ENCODE assay signal across 12 mouse cellular contexts in the genomic region with DNA sequence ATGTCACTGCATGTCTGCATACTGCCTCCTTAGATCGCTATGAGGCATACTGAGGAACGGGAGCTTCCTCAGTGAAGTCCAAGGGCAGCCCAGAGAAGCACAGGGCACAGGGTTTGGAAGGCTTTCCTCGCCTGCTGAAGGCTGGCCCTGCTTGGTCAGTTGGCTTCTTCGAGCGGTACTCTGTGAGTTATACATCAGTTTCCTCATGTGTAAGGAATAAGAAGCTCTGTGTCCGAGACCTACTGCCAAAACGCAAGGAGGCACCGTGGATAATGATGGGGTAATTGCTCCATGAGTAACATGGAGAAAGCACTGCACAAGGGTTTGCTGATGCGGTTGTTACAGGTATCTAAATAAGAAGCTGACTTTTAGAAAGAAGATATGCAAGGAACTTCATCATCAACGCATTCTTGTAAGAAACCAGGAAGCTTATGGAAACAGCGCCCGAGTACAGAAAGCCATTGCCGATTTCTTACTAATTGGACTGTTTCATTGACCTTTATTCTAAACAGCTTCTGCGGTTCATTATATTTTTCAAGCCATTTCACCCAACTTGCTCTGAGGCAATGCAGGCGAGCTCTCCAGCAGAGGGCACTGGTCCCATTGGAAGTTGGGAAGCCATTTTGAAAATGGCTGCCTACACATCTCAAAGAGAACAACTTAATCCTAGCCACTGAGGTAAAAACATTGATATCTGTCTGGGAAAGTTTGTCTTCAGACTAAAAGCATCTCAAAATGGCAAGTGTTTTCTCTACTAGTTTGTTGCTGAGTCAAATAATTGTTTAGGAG.
DNase-seq lines count a peak whose midpoint lies in the region; ATAC-seq and TF ChIP-seq lines count a peak whose summit lies in the region.
"Had no signal": no experiment of that assay in that cellular context is flagged by ENCODE, and none has a peak within 500 bp of the region (broad histone marks: within the 10 kb centered on the region; RNA-seq: fewer than 3 reads in every experiment).

No protein-coding gene starts in this region.

- no peak overlapping the region for H3K4me3 ChIP-seq in testis, adult 2 months (ENCODE audit: control insufficient read depth, low read depth, low read length)
- no peak overlapping the region for H3K4me3 ChIP-seq in embryonic facial prominence, embryonic 12.5 days
- H3K4me3 ChIP-seq: stomach, embryonic 15.5 days had no signal

- H3K9me3 ChIP-seq in embryonic facial prominence, embryonic 12.5 days = no peaks in the 10 kb centered on the region
- H3K9me3 ChIP-seq: stomach, embryonic 15.5 days had no signal

- peak; percentile 29 to 33 for DNase-seq in kidney, postnatal 4 days
- DNase-seq in kidney, adult 9 months = no peak
- no peak for DNase-seq in testis, postnatal 10 days (ENCODE audit: low spot score)
- no peak for DNase-seq in spleen, adult 12 weeks (ENCODE audit: low spot score)
- DNase-seq in frontal cortex, postnatal 25 days (ENCODE audit: low spot score in 2 of 2) = no peak
- DNase-seq: adrenal gland, postnatal 14 days; cerebellum, adult 9-10 months; gastrocnemius, postnatal 14 days had no signal

- peak; percentile 25; the same call in 1 of the 2 replicates for TF ChIP-seq CTCF in testis, adult 2 months (IDR thresholded peaks at IDR 0.05; ENCODE audit: control insufficient read depth, insufficient read depth, insufficient replicate concordance, low read depth, low read length)

- no peaks in the 10 kb centered on the region for H3K27me3 ChIP-seq in testis, adult 2 months (ENCODE audit: control insufficient read depth, insufficient read depth, low read length)
- H3K27me3 ChIP-seq in embryonic facial prominence, embryonic 12.5 days = no peaks in the 10 kb centered on the region

- 67% methylated on average over 15 of the region's 15 CpGs for WGBS in embryonic facial prominence, embryonic 12.5 days

- no peak for TF ChIP-seq POLR2A in testis, adult 2 months (IDR thresholded peaks at IDR 0.05; ENCODE audit: control insufficient read depth, low read depth, low read length)

- H3K36me3 ChIP-seq in testis, adult 2 months (ENCODE audit: control insufficient read depth, insufficient read depth, low read length) = no peaks in the 10 kb centered on the region
- no peaks in the 10 kb centered on the region for H3K36me3 ChIP-seq in embryonic facial prominence, embryonic 12.5 days
- H3K36me3 ChIP-seq: stomach, embryonic 15.5 days had no signal

- no peaks in the 10 kb centered on the region for H3K4me1 ChIP-seq in testis, adult 2 months (ENCODE audit: control insufficient read depth, insufficient read depth, low read length)
- peaks cover 24% of the 10 kb centered on the region for H3K4me1 ChIP-seq in embryonic facial prominence, embryonic 12.5 days

- no peak overlapping the region for H3K27ac ChIP-seq in testis, adult 2 months (ENCODE audit: control insufficient read depth, insufficient read depth, low read depth, low read length)
- peak overlapping the region; percentile 79 for H3K27ac ChIP-seq in embryonic facial prominence, embryonic 12.5 days
- H3K27ac ChIP-seq: stomach, embryonic 15.5 days had no signal

- H3K4me2 ChIP-seq in embryonic facial prominence, embryonic 12.5 days (replicated peaks) = no peak overlapping the region

- ATAC-seq in embryonic facial prominence, embryonic 12.5 days (ENCODE audit: insufficient number of reproducible peaks, insufficient read depth, low FRiP score, low TSS enrichment) = peak; percentile 41; the same call in 1 of the 2 replicates
- ATAC-seq: intestine, postnatal 0 days had no signal

- no peak overlapping the region for H3K9ac ChIP-seq in embryonic facial prominence, embryonic 12.5 days
- H3K9ac ChIP-seq: stomach, embryonic 15.5 days had no signal

Comparison
In these comparisons a context has a peak if more than half of its experiments do, and no peak if none do; other contexts are left out.
1. DNase-seq: peak in kidney, postnatal 4 days (2 of 2); none in kidney, adult 9 months (single experiment), testis, postnatal 10 days (single experiment), spleen, adult 12 weeks (single experiment) and frontal cortex, postnatal 25 days (0 of 2).